Mouse (Mus musculus): ENCODE measurements around the gene Rnft2.

Rnft2 gene

GRCm38 (mm10) chr5:118142471-118142870, 102.4 kb downstream of the Rnft2 start:
- no peak for DNase-seq (ENCODE audit: low read depth in 1 of 2, low spot score in 2 of 2)

Measured in monocyte, adult 2 months (primary cell).